Mouse (Mus musculus) kidney, adult 2 months (tissue): ENCODE data around the gene Chpt1. TPM values are rescaled to one million over a fixed set of nuclear protein-coding genes. Genes with fewer than 3 reads are reported as not detected.
A peak's percentile ranks its signal among the peaks of the same experiment; 100 is the strongest.
"Not testable (repeated sequence)": the region's sequence is repeated elsewhere in the genome, so short reads cannot be mapped to it uniquely, and the experiment has no call there.

ENCODE experiments used
- DNase-seq: peaks from one replicate; pipeline ENCODE4 v3.0.0; 2021
- H3K27ac ChIP-seq: fragments of 200-500 bp; 2 replicates; pipeline ENCODE4 v1.5.1; 2012; ENCODE audit warnings: low read depth, low read length, control low read depth, inconsistent platforms; ENCODE audit not compliant: insufficient read depth
- H3K27me3 ChIP-seq: fragments of 200-500 bp; replicated peaks from 2 replicates; pipeline ENCODE4 v1.6.1; 2012; ENCODE audit warnings: mild to moderate bottlenecking, moderate library complexity, low read length, inconsistent platforms; ENCODE audit not compliant: control insufficient read depth, insufficient read depth
- H3K36me3 ChIP-seq: fragments of 200-500 bp; 2 replicates; pipeline ENCODE4 v1.6.1; 2012; ENCODE audit warnings: mild to moderate bottlenecking, moderate library complexity, low read length, inconsistent platforms; ENCODE audit not compliant: control insufficient read depth, insufficient read depth
- H3K4me1 ChIP-seq: fragments of 200-500 bp; 2 replicates; pipeline ENCODE4 v1.6.1; 2011; ENCODE audit warnings: low read length; ENCODE audit not compliant: control insufficient read depth, insufficient read depth
- H3K4me3 ChIP-seq: fragments of 200-500 bp; 2 replicates; pipeline ENCODE4 v1.5.1; 2011; ENCODE audit warnings: mild to moderate bottlenecking, low read depth, low read length, control low read depth; ENCODE audit not compliant: insufficient read depth
- CTCF ChIP-seq: fragments of 200-500 bp; conservative IDR thresholded peaks from 2 replicates; pipeline ENCODE4 v1.5.1; 2011; ENCODE audit warnings: low read depth, mild to moderate bottlenecking, control low read depth, low read length, moderate library complexity, mixed read lengths; ENCODE audit not compliant: insufficient read depth, insufficient read length
- POLR2A ChIP-seq: fragments of 200-500 bp; IDR thresholded peaks from one replicate; pipeline ENCODE4 v1.6.1; 2011; ENCODE audit warnings: low read depth, low read length, control low read depth
- WGBS: fragments of 180-500 bp; shearing (Covaris S2); methylation state at CpG from one replicate; pipeline ENCODE4 v1.1.7; 2018; 5-methylcytosine and 5-hydroxymethylcytosine counted together
- polyA plus RNA-seq: library from polyadenylated mRNA; depleted of rRNA; stranded (reverse); fragments of >200 nt; gene quantifications from 2 replicates; pipeline ENCODE4 v1.2.3, GENCODE M21; 2012

Chpt1 gene
- polyA plus RNA-seq, 1 experiment = 524 TPM

- Histone ChIP-seq H3K27ac (peak overlapping the region; percentile 56; the same call in 1 of the 2 replicates), H3K27me3 (no peaks in the 10 kb centered on the region), H3K36me3 (peaks cover 4% of the 10 kb centered on the region; the same call in 1 of the 2 replicates), H3K4me3 (no peak overlapping the region; the same call in 1 of the 2 replicates), H3K4me1 (peaks cover 27% of the 10 kb centered on the region; the same call in 1 of the 2 replicates)
- TF ChIP-seq CTCF (no peak), POLR2A (no peak)
- WGBS = 42% methylated on average over 11 of the region's 11 CpGs
- DNase-seq = no peak
Observed at GRCm38 (mm10) chr10:88496864-88497564, 6.9 kb downstream of the Chpt1 start.

GRCm38 (mm10) chr10:88494959-88495587 lies 8.8 kb downstream of the Chpt1 start:
- no peaks in the 10 kb centered on the region for H3K27me3 ChIP-seq
- H3K4me3 ChIP-seq = no peak overlapping the region
- H3K27ac ChIP-seq = no peak overlapping the region
- TF ChIP-seq CTCF (no peak), POLR2A (no peak)
- peak; percentile 58 for DNase-seq
- H3K4me1 ChIP-seq = peaks cover 32% of the 10 kb centered on the region; the same call in 1 of the 2 replicates
- peaks cover 4% of the 10 kb centered on the region; the same call in 1 of the 2 replicates for H3K36me3 ChIP-seq
- 48% methylated on average over 4 of the region's 4 CpGs for WGBS

DNA sequence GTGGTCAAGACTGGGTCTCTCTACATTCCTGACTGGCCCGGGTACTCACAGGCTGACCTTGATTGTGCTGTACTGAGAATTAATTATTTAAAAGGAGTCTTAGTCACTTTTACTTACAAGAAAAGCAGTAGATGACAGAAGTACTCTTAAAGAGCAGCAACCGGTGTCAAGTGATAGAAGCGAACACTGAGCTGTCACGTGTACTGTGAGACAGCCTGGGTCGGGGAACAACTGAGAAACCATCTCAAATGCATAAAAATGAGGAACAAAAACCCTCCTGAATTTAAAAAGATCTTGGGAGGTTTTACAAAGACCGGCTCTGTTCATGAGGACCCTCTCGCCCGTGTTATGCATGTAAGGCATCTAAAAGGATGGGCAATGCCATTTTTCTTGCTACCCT lies 11.2 kb downstream of the Chpt1 start:
- TF ChIP-seq POLR2A (no peak), CTCF (no peak)
- DNase-seq = no peak
- 46% methylated on average over 8 of the region's 8 CpGs for WGBS
- Histone ChIP-seq H3K27me3 (no peaks in the 10 kb centered on the region), H3K4me3 (no peak overlapping the region), H3K4me1 (peaks cover 32% of the 10 kb centered on the region; the same call in 1 of the 2 replicates), H3K27ac (0 out of 2 replicates have a peak overlapping the region, but pooled peaks have one; percentile 14), H3K36me3 (peaks cover 3% of the 10 kb centered on the region; the same call in 1 of the 2 replicates)

GRCm38 (mm10) chr10:88491632-88492031 lies 12.2 kb downstream of the Chpt1 start:
- DNase-seq = peak; percentile 52
- Histone ChIP-seq H3K27ac (no peak overlapping the region), H3K4me1 (peaks cover 29% of the 10 kb centered on the region; the same call in 1 of the 2 replicates), H3K27me3 (no peaks in the 10 kb centered on the region), H3K4me3 (no peak overlapping the region), H3K36me3 (peaks cover 3% of the 10 kb centered on the region; the same call in 1 of the 2 replicates)
- no peak for TF ChIP-seq CTCF
- TF ChIP-seq POLR2A = no peak
- WGBS = 51% methylated on average over 7 of the region's 7 CpGs

DNA sequence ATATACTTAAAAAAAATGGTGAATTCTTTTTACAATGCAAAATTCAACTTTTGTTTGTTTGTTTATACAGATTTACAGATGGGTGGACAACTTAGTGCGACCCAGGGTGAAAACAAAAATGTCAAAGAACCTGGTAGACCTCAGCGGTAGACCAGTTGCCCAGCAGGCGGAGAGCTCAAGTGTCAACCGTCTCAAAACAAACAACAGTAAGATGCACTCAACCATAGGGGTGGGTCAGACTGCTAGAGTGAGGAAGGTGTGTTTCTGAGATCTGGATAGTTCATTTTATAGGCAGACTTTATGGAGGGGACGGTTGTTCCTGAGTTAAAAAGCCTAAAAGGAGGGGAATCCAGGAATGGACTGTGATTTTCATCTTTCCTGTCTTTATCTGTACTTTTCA lies 15.2 kb downstream of the Chpt1 start:
- no peak overlapping the region for H3K27ac ChIP-seq
- DNase-seq = no peak
- peaks cover 9% of the 10 kb centered on the region; the same call in 1 of the 2 replicates for H3K36me3 ChIP-seq
- H3K27me3 ChIP-seq = no peaks in the 10 kb centered on the region
- WGBS = 59% methylated on average over 5 of the region's 5 CpGs
- H3K4me3 ChIP-seq = no peak overlapping the region
- TF ChIP-seq POLR2A (no peak), CTCF (no peak)
- peaks cover 13% of the 10 kb centered on the region; the same call in 1 of the 2 replicates for H3K4me1 ChIP-seq

- H3K4me3 ChIP-seq, H3K4me1 ChIP-seq, H3K27me3 ChIP-seq, H3K27ac ChIP-seq, DNase-seq, H3K36me3 ChIP-seq: not testable (repeated sequence)
- WGBS = 77% methylated on average over 10 of the region's 10 CpGs
Observed at GRCm38 (mm10) chr10:88482866-88483265, 21.0 kb downstream of the Chpt1 start.

- peak; percentile 48 for DNase-seq
- TF ChIP-seq CTCF (no peak), POLR2A (no peak)
- H3K36me3 ChIP-seq = peaks cover 3% of the 10 kb centered on the region; the same call in 1 of the 2 replicates
- no peaks in the 10 kb centered on the region for H3K4me1 ChIP-seq
- H3K27ac ChIP-seq = no peak overlapping the region
- WGBS = 81% methylated on average over 18 of the region's 18 CpGs
- no peak overlapping the region for H3K4me3 ChIP-seq
- no peaks in the 10 kb centered on the region for H3K27me3 ChIP-seq
Observed at GRCm38 (mm10) chr10:88460122-88460820, 43.6 kb downstream of the Chpt1 start.
